Mouse (Mus musculus) c-Kit-negative CD71-positive TER-119-positive erythroid progenitor cells, embryonic 14.5 days (primary cell): ENCODE data around the gene Cox18.
A peak's percentile ranks its signal among the peaks of the same experiment; 100 is the strongest.
"Not testable (repeated sequence)": the region's sequence is repeated elsewhere in the genome, so short reads cannot be mapped to it uniquely, and the experiment has no call there.

Experiments
- DNase-seq: peaks from one replicate; pipeline ENCODE4 v3.0.0-alpha.2; 2013; ENCODE audit warnings: low read depth, low spot score

The Cox18 gene

DNA sequence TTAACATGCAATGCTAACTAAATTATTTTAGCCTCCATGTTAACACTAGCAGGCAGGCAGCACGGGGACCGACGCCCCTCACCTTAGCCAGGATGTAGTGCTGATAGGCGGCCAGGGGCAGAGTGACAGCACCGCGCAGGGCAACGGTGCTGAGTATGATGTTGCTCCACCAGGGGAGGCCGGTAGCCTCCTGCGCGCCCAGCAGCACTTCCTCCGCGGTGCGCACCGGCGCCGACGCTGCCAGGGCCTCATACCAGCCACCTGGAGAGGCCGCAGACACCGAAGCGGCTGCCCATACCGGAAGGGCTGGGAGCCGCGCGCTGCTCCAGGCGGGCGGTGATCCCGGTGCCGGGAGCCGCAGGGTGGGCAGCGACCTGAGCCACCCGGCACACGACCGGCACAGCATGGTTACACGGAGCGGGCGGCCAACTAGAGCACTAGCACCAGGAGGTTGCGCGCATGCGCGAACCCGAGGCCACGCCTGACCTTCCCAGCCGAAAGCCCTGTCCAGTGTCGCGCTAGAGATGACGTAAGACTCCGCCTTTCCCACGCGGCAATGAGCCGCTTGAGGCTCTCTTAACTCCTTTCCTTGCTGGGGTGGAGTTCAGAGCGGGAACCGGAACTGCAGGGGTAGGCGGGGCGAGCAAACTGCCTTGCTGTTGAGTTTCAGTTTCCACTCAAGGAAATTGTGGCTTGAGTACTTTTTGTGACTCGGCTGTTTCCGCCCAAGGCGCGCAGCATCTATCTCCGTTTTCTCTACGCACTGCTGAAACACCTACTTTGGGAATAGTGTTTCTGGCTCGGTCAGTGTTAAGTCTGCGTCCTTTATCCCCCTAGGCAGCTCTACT lies at the start of gene Cox18:
TSS of gene Cox18 (minus strand) at position 468 of the 848 bp plus-strand sequence.
- peak; percentile 98 for DNase-seq

DNA sequence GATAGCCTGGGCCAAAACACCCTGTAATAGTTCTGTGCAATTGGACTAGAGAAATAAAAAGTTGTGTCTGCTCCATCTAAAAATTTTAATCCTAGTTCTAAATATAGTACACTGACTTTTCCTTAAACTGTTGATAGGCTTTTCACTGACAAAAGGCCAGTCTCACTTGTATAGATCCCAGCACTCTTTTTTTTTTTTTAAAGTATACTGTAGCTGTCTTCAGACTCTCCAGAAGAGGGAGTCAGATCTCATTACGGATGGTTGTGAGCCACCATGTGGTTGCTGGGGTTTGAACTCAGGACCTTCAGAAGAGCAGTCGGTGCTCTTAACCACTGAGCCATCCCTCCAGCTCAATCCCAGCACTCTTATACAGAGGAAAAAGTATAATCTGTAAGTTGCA lies 38.4 kb upstream of the Cox18 start:
- not testable (repeated sequence) for DNase-seq

DNA sequence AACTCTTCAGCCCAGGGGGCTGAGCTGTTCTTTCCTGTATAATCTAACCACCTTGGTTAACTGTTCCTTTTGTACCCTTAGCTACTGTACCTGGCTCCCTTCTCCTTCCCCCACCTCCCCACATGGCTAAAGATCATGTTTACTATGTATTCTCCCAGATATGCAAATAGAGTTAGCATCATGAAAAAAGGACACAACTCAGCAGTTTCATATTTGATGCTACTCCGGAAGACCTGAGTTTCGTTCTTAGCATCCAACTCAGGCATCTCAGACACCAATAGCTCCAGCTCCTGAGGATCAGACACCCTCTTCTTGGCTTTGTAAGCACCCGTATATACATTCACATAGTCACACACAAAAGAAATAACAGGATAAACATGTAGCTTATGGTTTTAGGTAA lies 33.2 kb upstream of the Cox18 start:
- no peak for DNase-seq

DNA sequence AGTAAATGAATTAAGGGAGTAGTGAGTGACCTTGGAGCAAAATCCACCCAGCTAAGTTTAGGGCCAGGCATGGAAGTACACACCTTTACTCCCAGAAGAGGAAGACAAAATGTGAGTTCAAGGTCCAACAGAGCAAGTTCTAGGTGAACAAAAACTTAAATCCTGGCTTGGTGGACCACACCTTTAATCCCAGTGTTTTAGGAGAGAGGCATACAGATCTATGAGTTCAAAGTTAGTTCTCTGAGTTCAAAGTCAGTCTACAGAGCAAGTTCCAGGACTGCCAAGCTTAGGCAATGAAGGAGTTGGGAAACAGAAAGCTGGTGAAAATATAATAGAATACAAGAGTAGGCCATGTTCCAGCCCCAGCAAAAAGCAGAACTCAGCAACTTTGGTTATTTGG lies 23.7 kb upstream of the Cox18 start:
- DNase-seq = no peak

DNA sequence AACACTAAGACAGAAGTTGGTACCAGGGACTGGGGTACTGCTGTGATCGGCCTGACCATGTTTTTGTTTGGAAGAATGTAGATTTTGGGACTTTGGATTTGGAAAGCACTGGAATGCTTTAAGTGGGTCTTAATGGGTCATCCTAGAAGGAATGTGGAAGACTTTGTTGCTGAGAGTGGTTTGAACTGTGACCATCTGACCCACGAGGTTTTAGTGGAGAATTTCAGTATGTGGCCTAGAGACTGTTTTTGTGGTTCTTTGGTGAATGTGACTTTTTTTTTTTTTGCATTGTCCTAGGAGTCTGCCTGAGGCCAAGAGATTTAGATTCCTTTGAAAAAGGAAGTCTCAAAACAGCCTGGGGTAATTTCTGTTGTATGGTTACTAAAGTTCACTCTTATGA lies 23.2 kb upstream of the Cox18 start:
- DNase-seq = no peak

DNA sequence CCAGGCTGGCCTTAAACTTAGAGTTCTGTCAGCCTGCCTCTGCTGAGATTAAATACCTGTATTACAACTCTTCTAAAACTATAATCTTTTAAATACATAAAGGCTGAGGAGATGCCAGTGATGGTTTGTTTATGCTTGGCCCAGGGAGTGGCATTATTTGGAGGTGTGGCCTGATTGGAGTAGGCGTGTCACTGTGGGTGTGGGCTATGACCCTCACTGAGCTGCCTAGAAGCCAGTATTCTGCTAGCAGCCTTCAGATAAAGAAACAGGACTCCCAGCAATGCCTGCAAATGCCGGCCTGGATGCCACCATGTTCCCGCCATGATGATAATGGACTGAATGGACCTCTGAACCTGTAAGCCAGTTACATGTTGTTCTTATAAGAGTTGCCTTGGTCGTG lies 22.8 kb upstream of the Cox18 start:
- peak; percentile 29 for DNase-seq

DNA sequence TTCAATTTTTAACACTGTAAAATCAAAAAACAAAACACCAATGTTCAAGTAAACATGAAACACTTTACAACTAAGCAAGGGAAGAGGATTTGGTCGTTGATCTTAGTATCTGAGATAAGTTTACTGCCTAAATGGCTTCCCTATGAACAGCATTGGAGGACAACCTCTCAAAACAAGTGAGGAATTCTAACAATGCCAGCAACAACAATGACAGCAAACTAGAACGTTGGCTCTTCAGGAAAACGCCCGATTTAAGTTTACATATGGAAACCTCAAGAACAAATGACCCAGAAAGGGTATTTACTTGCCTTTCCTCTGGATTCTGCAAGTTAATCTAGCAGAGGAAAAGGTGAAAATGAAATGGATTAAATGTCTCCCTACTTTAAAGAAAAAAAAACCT lies 21.6 kb upstream of the Cox18 start:
- DNase-seq = no peak

DNA sequence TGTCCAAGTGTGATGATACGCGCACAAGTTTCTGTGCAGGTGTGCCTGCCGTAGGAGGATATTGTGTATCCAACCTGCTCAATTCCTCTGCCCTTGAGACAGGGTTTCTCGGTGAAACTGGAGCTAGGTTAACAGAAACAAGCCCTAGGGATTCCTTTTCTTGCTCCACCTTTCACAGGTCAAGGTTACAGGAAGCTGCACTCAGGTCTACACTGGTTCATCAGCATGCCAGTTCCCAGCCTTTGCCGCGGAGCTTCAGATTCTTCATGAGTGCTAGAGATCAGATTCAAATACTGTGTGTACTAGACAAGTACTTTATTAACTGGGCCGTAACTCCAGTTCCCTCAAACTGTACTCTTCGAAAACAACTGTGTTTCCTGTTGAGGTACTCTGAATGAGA lies 11.4 kb upstream of the Cox18 start:
- no peak for DNase-seq

DNA sequence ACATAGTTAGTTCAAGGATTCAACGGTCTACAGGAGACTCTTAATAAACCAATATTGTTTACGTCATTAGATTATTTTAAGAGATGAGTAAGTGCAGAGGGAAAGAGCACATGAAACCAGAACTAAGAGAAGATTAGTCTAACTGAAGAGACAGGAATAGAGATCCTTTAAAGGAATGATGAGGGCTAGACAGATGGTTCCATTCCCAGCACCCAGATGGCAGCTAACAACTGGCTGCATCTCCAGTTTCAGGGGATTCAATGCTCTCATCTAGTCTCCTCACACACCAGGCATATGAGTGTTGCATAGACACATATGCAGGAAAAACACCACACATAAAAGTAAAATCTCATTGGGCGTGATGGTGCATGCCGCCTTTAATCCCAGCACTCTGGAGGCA lies 9.5 kb upstream of the Cox18 start:
- no peak for DNase-seq

DNA sequence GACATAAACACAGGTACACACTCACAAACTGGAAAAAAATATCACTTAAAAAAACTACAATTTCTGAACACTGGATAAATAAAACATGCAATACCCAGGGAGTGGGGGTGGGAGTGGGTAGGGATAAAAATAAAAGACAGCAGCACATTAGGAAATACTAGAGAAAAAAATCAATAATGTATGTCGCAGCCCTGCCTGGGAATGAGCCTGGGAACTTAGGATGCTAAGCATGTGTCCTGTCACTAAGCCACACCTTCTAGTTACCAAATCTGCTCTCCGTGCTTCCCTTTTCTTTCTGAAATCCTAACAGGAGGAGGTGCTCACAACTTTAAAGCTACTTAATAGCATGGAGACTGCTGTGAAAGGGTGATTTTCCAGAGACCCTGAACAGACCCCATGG lies 6.0 kb upstream of the Cox18 start:
- no peak for DNase-seq

DNA sequence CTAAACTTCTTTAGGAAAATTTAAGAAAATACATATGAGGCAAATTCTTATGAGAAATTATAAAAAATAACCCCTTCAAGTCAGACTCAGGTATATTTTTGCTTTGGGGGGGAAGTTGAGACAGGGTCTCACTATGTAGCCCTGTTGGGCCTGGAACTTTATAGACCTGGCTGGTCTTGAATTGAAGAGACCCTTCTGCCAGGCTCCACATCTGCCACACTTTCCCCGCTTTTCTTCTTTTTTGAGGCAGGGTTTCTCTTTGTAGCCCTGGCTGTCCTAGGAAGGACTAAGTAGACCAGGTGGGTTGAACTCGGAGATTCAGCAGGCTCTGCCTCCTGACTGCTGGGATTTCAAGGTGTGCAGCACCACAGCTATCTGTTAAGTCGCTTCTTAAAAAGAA lies 2.9 kb upstream of the Cox18 start:
- no peak for DNase-seq

DNA sequence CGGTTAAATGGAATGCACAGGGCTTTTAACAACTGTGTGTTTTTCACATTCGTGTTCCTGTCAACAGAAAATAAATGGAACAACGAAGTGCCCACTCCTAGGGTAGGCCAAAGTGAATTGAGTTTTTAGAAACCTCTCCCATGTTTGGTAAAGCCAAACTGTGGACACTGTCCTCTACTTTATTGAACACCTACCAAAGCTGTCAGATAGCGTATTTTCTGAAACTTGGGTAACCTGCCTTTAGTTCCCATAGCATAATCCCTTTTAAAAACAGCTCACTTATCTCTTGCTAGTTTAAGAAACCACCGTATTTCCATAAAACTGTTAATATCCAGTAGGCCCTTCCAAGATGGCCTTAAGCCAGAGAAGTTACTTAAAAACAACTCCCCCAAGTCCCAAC lies 929 bp upstream of the Cox18 start:
- peak; percentile 9 for DNase-seq

DNA sequence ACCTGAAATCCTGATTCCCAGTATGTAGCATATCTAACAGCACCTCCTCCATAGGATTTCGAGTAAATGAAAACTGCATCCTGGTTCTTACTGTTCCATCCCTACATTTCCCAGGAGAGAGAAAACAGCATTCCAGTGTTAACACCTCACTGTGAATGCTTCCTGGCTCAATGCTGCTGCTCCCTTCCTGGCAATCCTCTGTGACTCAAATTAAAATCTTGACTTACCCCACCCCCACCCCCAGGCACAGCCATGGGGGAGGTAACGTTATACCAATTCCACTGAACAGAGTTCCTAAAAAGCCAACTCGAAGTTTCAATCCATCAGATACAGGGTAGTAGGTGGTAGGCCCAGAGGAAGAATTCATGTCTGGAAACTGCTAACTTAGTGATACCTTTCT lies 864 bp downstream of the Cox18 start:
- no peak for DNase-seq

DNA sequence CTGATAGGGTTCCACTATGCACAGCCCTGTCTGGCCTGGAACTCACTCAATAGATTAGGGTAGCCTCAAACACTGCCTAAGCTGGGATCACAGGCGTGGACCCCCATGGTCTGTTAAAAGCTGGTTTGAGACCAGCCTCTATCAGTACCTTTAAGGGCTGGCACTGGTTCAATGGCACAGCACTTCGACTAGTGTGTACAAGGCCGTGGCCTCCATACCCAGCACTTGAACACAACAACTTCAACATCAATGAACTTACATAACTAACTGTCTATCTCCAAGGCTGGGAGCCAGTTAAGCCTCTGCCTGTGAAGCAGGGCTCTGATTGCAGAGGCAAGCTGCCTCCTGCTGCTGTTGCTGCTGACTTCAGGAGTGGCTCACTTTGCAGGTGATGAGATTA lies 6.0 kb downstream of the Cox18 start:
- no peak for DNase-seq

DNA sequence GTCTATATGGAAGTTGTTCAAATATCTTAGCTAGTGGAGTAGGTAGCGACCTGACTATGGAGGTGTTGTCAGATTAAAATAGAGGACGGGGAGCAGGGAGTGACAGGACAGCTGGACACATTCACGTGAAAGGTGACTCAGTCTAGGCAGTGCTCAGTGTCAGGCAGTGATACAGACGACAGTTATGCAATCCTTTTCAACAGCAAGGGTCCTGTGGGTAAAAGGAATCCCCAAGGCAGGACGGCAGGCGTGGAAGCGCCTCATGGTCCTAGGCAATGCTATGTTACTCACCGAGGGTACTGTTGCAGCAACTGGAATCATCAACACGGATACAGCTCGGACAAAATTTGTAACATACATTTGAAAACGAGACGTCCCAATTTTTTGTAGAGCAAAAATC lies 6.6 kb downstream of the Cox18 start:
- DNase-seq = no peak

DNA sequence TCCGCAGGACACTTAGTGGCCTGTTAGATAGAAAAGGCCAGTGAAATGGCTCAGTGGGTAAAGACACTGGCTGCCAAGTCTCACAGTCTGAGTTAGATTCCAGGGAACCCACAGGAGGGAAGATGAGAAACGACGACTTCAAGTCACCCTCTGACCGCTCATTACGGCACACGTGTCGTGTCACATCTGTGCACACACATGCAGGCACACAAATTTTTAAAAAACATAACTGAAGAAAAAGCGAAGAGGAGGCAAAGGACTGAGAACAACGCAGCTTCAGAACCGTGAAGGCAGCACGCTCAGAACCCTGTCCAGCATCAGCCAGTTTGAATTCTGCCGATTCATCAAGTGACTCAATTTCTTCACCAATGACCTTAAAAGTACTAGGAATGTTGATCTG lies 10.4 kb downstream of the Cox18 start:
- no peak for DNase-seq

DNA sequence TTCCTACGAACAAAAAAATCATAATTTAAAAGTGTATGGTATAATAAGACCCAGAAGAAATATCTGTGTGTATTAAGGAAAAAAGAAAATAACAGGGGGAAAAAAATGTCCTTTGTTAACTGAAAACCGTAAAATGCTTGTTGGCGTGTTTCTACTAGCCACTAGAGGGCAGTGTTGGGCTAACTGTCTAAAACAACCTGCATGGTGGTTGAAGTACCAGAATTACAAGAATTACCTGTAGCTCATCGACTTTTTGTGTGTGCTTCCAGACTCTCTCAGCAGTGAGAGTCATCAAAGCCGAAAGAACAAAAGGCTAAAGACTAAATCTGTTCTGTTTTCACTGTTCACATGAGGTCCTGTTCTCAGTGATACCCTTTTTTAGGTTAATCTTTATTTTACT lies 20.6 kb downstream of the Cox18 start:
- peak; percentile 50 for DNase-seq

DNA sequence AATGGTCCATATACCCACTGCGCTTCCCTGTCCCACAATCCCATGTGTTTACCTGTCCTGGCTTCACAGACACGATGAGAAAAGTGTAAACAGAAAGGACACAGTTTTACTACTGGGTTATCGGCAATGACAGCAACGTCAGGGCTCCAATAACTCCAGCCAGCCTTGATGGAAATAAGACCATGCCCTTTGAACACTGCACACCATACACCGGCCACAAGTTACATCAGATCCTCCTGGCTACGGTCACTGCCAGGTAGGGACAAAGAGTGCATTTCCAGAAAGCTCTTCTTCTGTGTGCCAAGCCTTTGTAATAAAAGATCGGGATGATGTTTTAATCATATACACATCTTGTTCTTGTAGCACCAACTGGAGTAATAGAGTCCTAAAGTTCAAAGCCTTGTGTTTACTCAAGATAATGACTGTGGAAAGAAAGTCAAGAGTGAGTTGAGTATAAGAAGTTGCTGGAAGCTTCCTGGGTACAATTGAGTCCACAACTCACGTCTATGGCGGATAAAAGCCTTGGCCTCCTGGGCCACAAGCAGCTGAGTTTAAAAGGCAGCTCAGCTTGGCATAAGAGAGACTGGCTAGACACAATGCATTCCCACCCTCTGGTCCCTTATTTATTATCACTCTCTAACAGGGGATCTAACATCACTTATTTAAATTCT lies 21.2 kb downstream of the Cox18 start:
- no peak for DNase-seq

DNA sequence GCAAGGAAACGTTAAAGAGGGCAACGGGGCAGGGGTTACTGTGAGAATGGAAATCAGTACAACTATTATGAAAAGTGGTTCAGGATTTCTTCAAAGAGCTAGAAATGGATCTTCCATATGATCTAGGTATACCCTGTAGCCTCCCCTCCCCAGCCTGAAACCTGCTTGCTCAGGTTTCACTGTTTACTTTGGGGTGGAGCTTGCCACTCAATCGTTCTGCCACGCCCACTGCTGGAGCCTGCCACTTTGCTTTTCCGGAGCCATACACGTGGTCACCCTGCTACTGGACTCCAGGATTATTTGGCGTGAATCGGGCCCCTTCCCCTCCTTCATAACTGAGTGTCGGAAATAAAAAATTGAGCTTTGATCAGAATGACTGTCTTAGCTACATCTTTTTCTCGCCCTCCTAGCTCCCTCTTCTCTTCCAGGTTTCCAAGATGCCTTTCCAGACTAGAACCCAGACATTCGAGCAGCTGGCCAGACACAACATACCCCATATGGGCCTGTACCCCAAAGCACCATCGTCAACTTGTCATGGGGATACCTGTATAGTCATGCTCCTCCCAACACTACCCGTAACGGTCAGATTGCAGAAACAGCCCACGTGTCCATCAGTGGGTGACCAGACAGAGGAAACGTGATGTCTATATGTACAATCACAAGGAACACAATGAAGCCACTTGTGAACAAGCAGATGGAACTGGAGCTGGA lies 23.7 kb downstream of the Cox18 start:
- no peak for DNase-seq

DNA sequence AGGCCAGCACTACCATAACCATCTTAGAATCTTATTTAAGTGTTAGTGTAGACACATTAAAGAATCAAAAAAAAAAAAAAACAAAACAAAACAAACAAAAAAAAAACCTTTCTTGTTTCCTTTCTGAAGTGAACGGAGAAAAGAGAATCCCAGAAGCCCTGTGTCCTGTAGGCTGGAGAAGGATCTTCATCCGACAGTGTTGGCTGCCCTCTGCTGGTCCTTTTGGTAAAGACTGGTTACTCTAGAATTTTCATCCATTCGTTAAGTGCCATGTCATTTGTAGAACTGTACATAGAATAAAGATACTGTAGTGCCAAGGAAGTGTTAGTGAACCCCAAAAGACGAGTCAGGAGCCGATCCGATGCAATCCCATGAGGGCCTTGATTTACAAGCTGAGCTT lies 29.0 kb downstream of the Cox18 start:
- DNase-seq = no peak

DNA sequence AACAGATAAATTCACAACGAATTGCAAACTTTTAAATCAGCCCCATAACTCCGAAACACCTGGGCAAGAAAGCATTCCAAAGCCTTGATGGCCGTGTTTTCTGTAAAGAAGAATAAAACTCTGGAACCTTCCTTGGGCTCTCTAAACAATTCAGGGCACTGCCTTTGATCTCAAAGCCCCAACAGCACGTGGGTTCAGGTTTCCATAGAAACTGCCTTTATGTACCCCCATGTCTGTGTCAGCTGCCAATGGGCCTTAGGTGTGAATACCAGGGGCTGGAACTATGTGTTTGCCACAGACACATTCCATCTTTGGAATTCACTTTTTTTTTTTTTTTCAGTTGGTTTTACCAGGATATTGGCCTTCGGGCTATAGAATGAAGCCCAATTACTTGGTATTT lies 41.0 kb downstream of the Cox18 start:
- no peak for DNase-seq

DNA sequence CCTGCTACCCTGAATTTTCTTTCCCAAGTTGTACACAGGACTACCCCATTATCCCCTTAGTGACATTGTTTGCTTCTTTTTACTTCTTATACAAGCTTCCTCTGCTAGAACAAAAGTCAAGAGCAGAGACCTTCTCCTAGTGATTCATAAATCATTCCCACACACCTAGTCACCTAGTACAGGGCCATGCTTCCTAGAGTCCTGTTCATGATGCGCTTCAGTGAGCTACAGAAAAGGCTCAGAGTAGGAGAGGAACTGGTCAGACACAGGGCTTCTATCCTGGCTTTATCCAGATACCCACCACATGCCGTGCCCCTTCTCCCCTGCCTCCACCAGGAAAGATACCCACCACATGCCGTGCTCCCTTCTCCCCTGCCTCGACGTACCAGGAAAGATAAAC lies 44.7 kb downstream of the Cox18 start:
- DNase-seq = no peak

DNA sequence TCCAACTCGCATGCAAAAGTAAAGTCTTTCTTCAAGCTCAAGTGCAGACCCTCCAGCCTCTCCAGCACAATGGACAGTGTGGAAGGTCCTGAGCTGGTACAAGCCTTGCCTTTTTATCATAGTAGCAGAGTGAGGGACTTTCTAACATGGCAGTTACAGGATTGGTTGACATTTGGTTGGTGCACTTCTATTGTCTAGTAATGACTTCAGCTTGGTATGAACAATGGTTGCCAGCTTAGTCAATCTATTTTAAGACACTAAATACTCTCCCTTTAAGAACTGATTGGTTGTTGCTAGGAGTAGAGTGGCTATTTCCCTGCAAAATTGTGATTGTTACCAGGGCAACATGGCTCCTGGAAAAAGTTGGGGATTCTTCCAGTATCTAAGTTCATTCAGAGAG lies 45.7 kb downstream of the Cox18 start:
- no peak for DNase-seq
